Mouse (Mus musculus) 3T3-L1 (cell line): ENCODE measurements around the gene Fut4.

Source experiments
- DNase-seq: peaks from one replicate; pipeline ENCODE4 v3.0.0-alpha.2; 2015; ENCODE audit warnings: low read depth, low spot score

The Fut4 gene

DNA sequence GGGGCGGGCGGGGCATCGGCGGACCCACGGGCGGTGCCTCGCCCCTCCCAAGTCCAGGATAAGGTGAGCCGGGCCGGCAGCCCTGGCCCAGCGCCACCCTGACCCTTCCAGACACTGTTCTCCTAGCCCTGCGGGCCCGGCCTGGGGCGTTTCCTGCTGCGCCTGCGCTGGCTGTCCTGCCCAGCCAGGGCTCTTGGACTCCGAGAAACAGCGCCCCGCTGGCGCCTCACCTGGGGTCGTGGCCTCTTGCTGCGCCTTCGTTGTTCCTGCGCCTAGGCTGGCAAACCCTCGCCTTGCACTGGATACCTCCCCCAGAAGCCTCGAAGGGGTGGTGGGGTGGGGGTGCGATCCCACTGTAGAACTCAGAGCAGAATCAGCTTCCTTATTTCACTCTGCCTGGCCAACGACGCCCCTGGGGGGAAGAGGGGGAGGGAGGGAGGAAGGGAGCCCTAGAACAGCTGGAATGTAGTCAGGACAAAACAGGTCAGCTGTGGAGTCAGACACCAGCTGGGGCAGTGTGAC lies at the start of gene Fut4:
Gene Fut4, minus strand, starts transcription at position 393 of the 522 bp plus-strand sequence.
- no peak for DNase-seq

- no peak for DNase-seq
Measured at GRCm38 (mm10) chr9:14787356-14787755, 35.2 kb upstream of the Fut4 start.

GRCm38 (mm10) chr9:14784039-14785002 lies 32.1 kb upstream of the Fut4 start, which contains the start of the genes Mre11a and Ankrd49:
Mre11a (plus strand) TSS chr9:14784654.
Ankrd49 (minus strand) TSS chr9:14784856.
- peak; percentile 98 for DNase-seq

DNA sequence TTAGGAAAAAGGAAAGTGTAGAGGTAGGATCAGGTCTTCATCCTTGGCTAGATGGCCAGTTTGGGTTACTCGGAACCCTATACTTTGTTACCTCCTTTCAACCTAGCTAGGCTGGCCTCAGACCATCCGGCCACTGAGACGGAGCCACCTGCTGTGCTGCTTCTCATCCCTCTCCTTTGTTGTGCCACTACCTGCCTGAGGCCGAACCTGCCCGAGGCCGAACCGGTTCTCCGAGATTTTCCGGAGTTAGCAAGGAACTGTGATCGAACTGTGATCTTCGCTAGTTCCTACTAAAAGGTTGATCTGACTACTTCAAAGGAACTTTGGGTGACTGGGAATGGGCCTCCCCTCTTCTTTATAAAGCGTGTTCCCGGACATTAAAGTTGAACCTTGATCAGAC lies 26.1 kb upstream of the Fut4 start:
- no peak for DNase-seq

DNA sequence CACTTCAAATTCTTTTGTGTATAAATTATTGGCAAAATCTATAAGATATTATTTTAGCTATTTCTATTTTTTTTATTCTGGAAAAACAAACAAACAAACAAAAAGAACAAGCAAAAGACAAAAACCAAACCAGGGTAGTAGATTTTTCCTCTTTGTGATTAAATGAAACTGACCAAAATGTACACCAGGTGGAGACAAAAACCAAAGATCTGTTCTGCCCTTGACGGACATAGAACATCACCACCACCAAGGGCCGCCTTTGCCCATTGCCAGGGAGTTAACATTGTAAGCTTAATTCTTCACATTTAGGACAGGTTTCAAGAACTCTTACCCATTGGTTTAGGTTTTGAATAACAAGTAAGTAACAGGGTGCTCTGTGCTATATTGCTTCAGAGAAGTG lies 21.6 kb upstream of the Fut4 start:
- peak; percentile 48 for DNase-seq

DNA sequence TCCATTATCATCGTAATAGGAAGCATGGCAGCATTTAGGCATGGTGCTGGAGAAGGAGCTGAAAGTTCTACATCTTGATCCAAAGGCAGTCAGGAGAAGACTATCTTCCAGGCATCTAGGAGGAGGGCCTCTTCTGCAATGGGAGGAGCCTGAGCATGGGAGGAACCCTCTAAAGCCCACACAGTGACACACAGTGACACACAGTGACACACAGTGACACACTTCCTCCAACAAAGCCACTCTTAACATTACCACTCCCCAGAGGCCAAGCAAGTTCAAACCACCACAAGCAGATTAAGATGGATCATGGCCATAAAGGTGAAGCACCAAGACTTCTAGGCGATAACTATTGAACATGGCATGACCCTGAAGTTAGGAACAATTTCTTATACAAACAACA lies 19.9 kb upstream of the Fut4 start:
- no peak for DNase-seq

GRCm38 (mm10) chr9:14770803-14771471 lies 18.7 kb upstream of the Fut4 start, which contains the start of gene 1700012B09Rik:
1700012B09Rik (minus strand) TSS chr9:14771030.
- DNase-seq, result no peak

DNA sequence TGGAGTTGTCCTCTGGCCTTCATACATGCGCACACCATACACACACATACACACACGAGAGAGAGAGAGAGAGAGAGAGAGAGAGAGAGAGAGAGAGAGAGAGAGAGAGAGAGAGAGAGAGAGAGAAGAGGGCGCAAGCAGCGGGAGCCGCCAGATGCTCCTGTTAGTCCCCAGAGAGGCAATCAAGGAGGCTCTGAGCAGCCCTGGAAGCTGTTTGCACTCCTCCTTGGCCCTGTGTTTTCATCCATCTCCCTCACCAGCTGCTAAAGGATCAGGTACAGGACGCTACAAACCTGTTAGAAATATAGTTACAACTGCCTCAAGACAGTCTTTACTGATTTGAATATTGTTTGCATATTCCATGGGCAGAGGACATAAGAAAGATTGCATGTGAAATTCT lies 17.6 kb upstream of the Fut4 start:
- no peak for DNase-seq

DNA sequence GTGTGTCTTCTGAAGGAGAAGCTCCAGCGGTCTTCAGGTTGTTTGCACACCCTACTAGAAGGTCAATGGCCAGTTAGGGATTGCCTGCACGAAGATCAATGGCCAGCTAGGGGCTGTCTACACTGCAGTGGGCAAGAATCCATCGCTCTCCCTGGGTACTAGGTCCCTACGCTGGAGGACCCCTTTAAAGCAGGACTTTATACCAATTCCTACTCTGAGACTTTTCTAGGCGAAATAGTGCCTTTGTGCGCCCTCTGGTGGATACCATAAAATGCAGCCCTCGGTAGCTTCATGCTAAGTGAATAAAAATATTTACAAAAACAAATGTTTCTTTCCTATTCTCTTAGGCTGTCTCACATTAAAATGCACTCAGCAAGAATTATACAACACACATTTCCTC lies 12.6 kb upstream of the Fut4 start:
- peak; percentile 76 for DNase-seq

GRCm38 (mm10) chr9:14759261-14759660 lies 7.1 kb upstream of the Fut4 start:
- peak; percentile 87 for DNase-seq

GRCm38 (mm10) chr9:14758590-14758989 lies 6.4 kb upstream of the Fut4 start:
- DNase-seq, result peak; percentile 33

GRCm38 (mm10) chr9:14754469-14754868 lies 2.3 kb upstream of the Fut4 start:
- no peak for DNase-seq

DNA sequence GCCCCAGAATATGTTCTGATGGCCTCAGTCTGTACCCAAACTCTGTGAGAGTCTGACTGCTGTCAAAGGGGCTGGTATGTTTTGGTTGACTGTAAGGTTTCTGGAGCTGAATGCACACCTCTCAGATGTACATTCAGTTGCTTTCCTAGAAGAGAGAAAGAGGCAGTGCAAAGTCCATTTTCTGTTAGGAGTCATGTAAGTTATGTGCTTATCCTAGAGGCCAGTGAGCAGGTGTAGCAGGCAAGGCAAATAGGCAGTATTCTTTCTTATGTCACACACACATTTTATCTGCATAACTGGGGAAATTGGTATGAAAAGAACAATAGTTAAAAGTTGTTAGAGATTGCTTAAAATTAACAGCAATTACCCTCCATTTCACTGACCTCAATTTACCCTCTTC lies 1.8 kb upstream of the Fut4 start:
- DNase-seq, result no peak

- no peak for DNase-seq
Measured at GRCm38 (mm10) chr9:14751503-14752000, 641 bp downstream of the Fut4 start.

GRCm38 (mm10) chr9:14750901-14751502 lies 1.2 kb downstream of the Fut4 start:
- DNase-seq, result no peak

DNA sequence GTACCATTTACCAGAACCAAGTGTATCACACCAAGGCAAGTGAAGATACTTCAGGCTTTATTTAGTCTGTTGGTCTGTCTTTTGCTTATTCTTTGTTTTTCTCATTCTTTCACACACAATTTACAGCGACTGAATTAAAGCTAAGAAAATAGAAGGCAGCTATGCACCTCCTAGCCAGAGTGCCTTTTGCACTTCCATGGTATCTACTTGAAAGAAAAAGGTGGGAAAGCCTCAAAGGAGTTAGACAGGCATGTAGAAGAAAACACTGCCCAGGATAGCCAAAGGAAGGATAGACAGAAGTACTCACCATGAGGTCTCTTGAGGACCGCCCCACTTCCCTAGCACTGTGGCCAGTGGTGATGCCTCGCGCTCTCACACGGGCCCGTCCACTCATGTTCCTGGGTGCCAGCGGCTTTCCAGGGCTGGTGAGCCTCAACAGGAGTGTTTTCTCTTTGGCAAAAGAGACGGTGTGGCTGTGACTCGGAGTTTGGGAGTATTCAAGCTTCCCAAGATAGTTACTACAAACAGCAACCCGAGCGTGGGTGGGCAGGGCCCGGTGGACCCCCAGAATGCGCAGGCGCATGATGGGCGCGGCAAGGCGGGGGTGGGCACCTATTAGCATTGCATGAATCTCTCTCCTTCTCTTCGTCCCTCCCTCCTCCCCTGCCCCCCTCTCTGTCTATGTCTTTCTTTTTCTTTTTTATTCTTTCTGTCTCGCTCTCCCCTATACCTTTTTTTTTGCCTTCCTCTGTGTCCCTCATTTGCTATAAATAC lies 11.9 kb downstream of the Fut4 start, which contains the start of gene Piwil4:
Gene Piwil4, minus strand, starts transcription at position 583 of the 774 bp plus-strand sequence.
- no peak for DNase-seq

GRCm38 (mm10) chr9:14739498-14740150 lies 12.6 kb downstream of the Fut4 start:
- peak; percentile 18 for DNase-seq

- peak; percentile 67 for DNase-seq
Measured at GRCm38 (mm10) chr9:14730941-14731541, 21.2 kb downstream of the Fut4 start.

GRCm38 (mm10) chr9:14728365-14728764 lies 23.8 kb downstream of the Fut4 start:
- DNase-seq, result no peak

DNA sequence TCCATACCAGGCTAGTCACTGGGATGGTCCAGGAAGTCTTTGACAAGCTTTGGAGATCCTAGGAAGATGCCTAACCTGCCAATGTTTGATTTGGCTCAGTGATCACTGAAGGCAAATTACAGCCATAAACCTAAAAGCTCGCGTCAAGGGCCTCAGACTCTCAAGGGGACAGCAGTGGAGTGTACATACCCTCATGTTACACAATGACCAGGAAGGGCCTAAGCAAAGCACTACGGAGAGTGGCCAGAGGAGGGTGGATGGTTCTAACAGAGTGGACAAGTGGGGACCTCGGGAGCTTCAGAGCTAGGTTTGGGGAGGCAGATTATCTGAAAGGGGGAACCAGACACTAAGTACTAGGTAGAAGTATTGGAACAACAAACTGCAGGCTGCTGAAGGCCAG lies 25.6 kb downstream of the Fut4 start:
- DNase-seq, result no peak
